In the genomic region with DNA sequence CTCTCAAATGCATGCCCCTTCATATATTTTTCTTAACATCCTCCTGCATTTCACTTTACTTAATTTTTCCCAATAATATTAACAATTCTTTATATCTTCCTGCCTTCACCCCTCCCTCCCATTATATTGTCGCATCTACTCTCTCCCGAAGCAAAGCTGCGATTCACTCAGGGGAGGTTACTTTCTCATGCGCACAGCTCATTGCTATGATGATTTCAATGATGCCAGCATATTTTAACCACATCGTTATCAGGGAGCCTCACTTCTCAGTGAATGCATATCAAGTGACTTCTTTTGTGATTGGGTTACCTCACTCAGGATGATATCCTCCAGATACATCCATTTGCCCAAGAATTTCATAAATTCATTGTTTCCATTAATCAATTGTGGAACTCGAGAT, we compare ENCODE assay signal across 12 mouse cellular contexts.
DNase-seq lines count a peak whose midpoint lies in the region; ATAC-seq lines count a peak whose summit lies in the region.
"Had no signal": no experiment of that assay in that cellular context is flagged by ENCODE, and none has a peak within 500 bp of the region (broad histone marks: within the 10 kb centered on the region; RNA-seq: fewer than 3 reads in every experiment).

No protein-coding gene starts in this region.

- H3K4me3 ChIP-seq in hindbrain, embryonic 16.5 days (ENCODE audit: low read length) = peak overlapping the region; percentile 38
- H3K4me3 ChIP-seq: megakaryocyte, embryonic 14.5 days had no signal

- intact Hi-C loops in heart, postnatal 25 days (cut with DNase I) = loop anchor here (10.0 kb wide), 1 partner anchor 618 kb away; no protein-coding TSS in a partner anchor

- peaks cover 4% of the 10 kb centered on the region; the same call in 1 of the 2 replicates for H3K4me1 ChIP-seq in hindbrain, embryonic 16.5 days (ENCODE audit: control insufficient read depth, insufficient read depth, low read depth, low read length)
- H3K4me1 ChIP-seq: megakaryocyte, embryonic 14.5 days had no signal

- DNase-seq in cerebellum, adult 9-11 months = peak; percentile 16
- DNase-seq in cerebellum, postnatal 4 days (ENCODE audit: low spot score in 2 of 2) = no peak
- DNase-seq in retina, postnatal 1 day = peak; percentile 15
- DNase-seq in retina, embryonic 14.5 days (ENCODE audit: low spot score) = no peak
- DNase-seq in telencephalon, adult 2 months (ENCODE audit: low read depth, low spot score) = peak; percentile 32
- DNase-seq in urinary bladder, postnatal 25 days (ENCODE audit: low spot score) = no peak
- no peak for DNase-seq in heart, postnatal 25 days (ENCODE audit: low spot score)
- DNase-seq: heart, adult 11 months had no signal

- H3K27ac ChIP-seq in hindbrain, embryonic 16.5 days (ENCODE audit: low read depth, low read length) = peak overlapping the region; percentile 93
- H3K27ac ChIP-seq: liver, embryonic 14.5 days had no signal

- peak overlapping the region; percentile 59 for H3K4me2 ChIP-seq in hindbrain, embryonic 16.5 days (ENCODE audit: low read length)

- H3K36me3 ChIP-seq in hindbrain, embryonic 16.5 days (ENCODE audit: control insufficient read depth, insufficient read depth, low read length) = no peaks in the 10 kb centered on the region

- ATAC-seq in hindbrain, embryonic 16.5 days = peak; percentile 72
- ATAC-seq: Patski had no signal

- no peaks in the 10 kb centered on the region for H3K9me3 ChIP-seq in hindbrain, embryonic 16.5 days (ENCODE audit: control insufficient read depth, low read length)

- H3K9ac ChIP-seq in hindbrain, embryonic 16.5 days (ENCODE audit: low read depth, low read length) = peak overlapping the region; percentile 62
- H3K9ac ChIP-seq: liver, embryonic 14.5 days had no signal

- 19% methylated on average over 6 of the region's 6 CpGs for WGBS in hindbrain, embryonic 16.5 days

- H3K27me3 ChIP-seq in hindbrain, embryonic 16.5 days (replicated peaks; ENCODE audit: control insufficient read depth, insufficient read depth, low read length) = no peaks in the 10 kb centered on the region
- H3K27me3 ChIP-seq: megakaryocyte, embryonic 14.5 days; Patski had no signal

Comparison
In these comparisons a context has a peak if more than half of its experiments do, and no peak if none do; other contexts are left out.
1. DNase-seq: peak in cerebellum, adult 9-11 months (single experiment), retina, postnatal 1 day (single experiment) and telencephalon, adult 2 months (single experiment); none in cerebellum, postnatal 4 days (0 of 2), retina, embryonic 14.5 days (single experiment), urinary bladder, postnatal 25 days (single experiment) and heart, postnatal 25 days (single experiment).